Mouse (Mus musculus): Measurements from ENCODE around the gene Sertad1.

Gene Sertad1

DNA sequence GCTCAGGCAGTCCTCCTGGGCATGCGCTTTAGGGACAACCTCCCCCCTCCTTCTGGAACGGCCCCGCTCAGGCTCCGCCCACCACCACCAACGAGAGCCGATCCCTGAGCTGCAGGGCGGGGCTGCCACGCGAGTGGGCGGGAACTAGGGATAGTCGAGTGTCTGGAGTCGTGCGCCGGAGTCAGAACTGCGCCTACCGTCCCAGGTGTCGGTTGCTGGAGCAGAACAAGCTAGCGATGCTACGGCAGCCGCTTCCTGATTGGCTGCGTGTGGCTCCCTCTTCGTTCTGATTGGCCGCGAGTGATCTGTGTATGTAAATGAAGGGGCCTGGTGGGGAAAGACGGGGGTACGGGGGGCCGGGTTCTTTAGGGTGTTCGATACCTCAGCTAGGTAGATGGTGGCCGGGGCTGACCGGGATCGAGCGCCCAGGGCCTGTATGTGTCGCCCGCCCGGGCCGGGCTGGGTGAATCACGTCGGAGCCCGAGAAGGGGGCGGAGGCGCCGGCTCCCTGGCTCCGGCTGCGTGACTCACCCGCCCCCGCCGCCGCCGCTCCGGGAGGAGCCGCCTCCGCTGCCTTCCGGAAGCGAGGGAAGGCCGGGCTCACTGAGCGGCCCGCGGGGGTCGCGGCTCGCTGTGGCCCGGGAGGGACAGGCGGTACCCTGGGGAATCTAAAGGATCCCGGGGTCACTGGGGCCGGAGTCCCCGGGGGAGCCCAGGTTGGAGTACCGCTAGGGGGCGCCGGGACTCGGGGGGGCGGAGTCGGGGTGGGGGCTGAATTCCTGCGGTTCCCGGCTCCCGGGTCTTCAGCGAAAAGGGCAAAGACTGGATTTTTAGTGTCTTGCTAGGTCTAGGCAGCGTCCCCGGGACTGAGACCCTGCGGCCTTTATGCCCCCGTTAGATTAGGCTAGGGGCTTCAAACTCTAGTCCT is at the start of gene Sertad1:
Sertad1 (plus strand) TSS at position 141 of the 928 bp plus-strand sequence.
- peak; percentile 100 for DNase-seq (ENCODE audit: low spot score)

DNA sequence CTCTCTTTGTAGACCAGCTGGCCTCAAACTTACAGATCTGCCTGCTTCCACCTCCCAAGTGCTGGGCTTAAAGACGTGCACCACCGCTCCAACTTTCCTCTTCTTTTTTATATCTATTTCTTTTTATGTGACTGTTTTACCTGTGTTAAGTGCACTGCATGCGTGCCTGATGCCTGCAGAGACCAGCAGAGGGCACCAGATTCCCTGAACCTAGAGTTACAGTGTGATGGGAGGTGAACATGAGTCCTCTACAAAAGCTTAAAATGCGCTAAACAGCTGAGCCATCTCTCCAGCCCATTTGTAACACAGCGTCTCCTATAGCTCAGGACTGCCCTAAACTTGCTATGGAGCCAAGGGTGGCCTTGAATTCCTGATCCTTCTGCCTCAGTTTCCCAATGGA is 49.2 kb upstream of the Sertad1 start:
- no peak for DNase-seq (ENCODE audit: low spot score)

DNA sequence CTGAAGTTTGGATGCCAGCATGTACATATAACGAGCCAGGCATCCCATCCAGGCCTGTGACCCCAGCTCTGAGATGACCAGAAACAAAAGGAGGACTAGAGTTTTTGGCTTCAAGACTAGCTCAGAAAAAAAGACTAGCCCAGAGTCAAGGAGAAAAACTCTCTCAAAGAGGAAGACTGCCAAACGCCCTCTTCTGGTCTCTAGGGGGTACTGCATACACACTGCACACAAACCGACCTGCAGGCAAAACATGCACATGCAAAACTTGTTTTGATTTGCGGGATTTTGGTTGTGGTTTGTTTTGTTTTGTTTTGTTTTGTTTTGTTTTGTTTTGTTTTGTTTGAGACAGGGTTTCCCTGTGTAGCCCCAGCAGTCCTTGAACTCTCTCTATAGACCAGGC is 46.7 kb upstream of the Sertad1 start:
- no peak for DNase-seq (ENCODE audit: low spot score)

DNA sequence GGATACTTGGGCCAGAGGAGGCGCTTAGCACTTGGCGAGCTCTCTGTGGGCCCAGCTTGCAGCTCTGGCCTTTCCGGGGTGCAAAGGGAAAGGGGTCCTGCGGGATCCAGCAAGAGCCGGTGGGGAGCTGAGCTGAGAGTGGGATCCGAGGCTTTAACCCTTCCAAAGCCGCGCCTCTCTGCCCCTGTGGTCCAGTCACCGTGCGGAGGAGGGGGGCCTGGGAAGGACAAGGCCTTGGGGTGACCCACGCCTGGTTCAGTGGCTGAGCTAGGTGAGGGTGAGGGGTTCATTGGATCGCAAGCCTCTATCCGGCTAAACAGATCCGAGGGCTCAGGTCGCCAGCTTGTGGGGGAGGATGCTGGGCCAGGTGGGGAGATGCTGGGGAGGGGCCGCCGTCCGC is 40.7 kb upstream of the Sertad1 start:
- DNase-seq (ENCODE audit: low spot score) = peak; percentile 50

- DNase-seq (ENCODE audit: low spot score) = peak; percentile 53
Observed at GRCm38 (mm10) chr7:27446521-27447418, 39.9 kb upstream of the Sertad1 start.

DNA sequence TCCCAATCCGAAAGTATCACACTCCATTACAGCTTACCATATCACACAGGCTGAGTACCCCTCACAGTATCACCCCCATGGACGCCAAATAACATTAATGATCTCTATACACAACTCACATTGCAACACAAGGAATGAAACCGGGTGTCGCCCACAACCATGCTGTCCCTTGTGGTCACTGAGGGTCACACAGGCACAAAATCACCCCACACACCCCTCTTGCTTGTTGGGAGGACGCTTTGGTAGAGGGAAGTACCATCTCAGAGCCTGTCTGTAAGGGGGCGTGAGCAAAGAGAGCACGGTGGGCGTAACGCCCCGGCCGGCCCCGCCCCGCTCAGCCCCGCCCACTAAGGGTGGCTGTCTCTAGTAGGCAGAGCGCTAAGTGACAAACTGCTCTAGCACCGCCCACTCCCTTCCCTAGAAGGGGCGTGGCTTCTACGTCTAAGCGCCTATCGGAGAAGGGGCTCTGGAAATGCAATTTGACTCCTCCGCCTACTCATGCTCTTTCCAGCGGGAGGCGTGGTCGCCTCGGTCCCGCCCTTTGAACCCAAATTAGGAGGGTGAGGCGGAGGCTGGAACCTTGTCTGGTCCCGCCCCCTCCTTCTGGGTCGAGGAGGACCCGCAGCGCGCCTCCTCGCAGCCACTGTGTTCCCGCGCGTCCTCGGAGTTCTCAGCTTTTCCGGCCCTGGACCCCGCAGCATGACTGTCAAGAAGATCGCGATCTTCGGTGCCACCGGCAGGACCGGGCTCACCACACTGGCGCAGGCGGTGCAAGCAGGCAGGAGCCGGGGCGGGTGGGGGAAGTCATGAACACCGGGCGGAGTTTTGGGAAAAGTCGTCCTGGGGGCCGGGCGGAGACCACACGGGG is 39.1 kb upstream of the Sertad1 start, which contains the start of the genes Sptbn4 and Blvrb:
Sptbn4 (minus strand) TSS at position 268 of the 868 bp plus-strand sequence.
Blvrb (plus strand) TSS at position 560 of the 868 bp plus-strand sequence.
- peak; percentile 98 for DNase-seq (ENCODE audit: low spot score)

GRCm38 (mm10) chr7:27448421-27449206 is 38.1 kb upstream of the Sertad1 start:
- DNase-seq (ENCODE audit: low spot score) = peak; percentile 76

GRCm38 (mm10) chr7:27449256-27449862 is 37.4 kb upstream of the Sertad1 start:
- peak; percentile 91 for DNase-seq (ENCODE audit: low spot score)

DNA sequence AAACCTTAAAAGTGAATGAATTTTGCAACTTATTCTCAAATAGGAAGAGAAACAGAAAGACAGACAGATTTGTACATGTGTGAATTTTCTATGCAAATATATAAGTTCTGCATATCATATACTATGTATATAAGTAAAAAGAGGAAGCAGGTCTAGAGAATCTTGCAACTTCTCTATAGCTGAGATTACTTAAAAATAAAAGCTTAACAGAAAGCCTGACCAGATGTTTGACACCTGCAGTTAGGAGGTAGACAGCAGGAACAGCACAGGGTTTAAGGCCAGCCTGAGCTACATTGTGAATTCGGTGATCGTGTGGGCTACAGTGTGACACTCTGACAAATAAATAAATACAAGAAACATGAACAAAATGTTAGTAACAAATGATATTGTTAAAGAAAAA is 35.4 kb upstream of the Sertad1 start:
- DNase-seq (ENCODE audit: low spot score) = no peak

DNA sequence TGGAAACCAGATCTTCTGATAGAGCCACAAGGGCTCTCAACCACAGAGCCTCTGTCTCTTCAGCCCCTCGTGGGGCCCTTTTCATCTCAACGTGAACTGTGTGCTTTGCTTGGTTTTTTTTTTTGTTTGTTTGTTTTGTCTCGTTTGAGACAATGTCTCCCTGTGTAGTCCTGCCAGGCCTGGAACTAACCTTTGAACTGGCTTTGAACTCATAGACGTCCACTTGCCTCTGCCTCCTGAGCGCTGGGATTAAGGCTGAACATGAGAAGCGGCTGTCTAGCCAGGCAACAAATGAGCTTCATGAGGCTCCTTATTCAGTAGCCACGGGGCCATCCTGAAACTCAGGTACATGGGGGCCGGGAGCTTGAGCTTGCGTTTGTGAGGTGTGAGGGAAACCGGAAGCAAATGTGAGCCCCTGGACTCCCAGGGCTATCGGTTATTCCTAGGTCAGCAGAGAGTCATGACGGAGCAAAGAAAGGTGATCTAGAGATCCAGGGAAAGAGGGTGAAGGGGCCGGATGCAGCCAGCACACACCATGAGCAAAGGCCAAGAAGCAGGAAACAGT is 34.4 kb upstream of the Sertad1 start:
- no peak for DNase-seq (ENCODE audit: low spot score)

- DNase-seq (ENCODE audit: low spot score) = no peak
Observed at GRCm38 (mm10) chr7:27454461-27455121, 32.1 kb upstream of the Sertad1 start.

DNA sequence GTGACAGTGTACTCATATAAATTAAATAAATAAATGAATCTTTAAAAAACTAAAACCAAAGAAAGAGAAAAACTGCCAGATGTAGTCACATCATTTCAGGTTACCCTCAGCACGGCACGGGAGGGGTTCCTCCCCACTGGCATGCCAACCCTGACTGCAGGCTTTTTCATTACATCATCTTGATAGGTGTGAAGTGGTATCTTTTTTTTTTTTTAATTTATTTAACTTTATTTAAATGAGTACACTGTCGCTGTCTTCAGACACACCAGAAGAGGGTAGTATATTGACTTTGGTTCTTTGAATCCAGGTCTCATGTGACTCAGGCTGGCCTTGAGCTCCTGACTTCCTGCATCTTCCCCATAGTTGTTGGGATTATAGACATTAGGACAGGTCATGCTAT is 31.4 kb upstream of the Sertad1 start:
- no peak for DNase-seq (ENCODE audit: low spot score)

DNA sequence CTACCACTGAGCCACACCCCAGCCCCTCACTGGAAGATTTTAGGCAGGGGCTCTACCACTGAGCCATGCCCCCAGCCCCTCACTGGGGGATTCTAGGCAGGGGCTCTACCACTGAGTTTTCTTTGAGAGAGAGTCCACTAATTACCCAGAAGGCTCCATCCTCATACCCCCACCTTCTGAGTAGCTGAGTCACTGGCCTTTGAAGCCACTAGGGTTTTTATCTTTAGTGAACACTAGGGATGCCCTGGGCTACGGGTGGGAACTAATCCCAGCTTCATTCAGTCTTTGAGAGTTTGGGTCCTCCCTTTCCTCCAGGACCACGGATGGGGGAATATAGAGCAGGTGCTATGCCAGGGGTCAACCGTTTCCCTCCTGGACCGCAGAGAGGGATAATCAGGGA is 28.1 kb upstream of the Sertad1 start:
- no peak for DNase-seq (ENCODE audit: low spot score)

GRCm38 (mm10) chr7:27459640-27460039 is 27.1 kb upstream of the Sertad1 start:
- DNase-seq (ENCODE audit: low spot score) = no peak

DNA sequence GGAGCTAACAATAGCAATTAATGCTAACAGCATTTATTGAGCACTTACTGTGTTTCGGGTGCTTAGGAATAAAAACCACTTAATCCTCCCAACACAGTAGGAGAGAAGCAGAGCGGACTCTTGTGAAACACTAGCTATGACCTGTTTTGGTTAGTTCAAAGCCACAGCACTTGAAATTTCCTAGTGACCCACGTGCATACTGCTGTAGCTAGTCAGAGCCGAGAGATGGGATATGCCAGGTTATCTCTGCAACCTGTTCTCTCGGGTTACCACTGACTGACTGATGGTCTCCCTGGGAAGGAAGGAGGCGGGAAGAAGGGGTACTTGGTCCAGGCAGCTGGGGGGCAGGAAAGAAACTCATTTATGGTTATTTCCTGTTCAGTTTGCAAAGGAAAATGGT is 26.2 kb upstream of the Sertad1 start:
- no peak for DNase-seq (ENCODE audit: low spot score)

DNA sequence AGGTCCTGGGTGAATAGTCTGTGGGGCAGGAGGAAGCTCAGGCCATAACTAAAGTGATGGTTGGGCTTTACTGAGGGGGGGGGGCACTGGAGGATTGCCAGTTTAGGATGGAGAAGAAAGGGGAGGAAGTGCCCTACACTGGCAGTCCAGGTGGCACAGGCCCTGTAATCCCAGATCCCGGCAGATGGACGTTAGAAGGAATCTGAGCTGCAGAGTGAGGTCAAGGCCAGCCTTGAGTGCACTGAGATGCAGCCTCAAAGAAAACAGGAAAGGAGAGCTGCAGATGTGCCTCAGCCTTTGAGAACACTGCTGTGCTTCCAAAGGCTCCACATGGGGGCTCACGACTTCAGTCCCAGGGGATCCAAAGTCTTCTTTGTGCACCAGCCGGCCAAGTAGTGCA is 19.1 kb upstream of the Sertad1 start:
- DNase-seq (ENCODE audit: low spot score) = peak; percentile 65

DNA sequence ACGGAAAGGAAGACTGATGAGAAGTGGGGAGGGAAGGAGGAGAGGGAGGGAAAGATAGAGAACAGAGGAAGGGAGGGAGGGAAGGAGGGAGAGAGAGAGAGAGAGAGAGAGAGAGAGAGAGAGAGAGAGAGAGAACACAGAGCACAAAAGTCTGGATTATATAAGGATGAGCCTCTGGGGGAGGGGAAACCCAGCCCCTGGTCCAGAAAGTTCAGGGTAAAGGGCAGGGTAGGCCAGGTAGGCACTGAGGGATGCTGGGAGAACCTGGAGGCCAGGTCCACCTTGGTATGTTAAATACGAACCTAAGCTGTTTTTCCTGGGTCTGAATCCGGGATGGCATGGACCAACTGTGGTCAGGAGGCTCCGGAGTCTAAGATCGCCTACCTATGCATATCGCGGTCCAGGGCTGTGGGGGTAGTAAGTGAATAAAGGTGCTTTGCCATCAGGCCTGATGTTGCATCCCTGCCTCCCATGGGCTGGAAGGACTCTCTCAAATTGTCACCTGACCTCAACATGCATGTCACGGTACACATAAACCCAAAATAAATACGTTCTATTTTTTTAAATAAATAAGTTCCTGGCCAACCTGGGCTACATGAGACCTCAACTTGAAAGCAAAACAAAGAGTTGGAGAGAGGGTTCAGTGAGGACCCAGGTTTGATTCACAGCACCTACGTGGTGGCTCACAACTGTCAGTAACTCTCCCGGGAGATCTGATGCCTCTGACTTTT is 15.2 kb upstream of the Sertad1 start:
- no peak for DNase-seq (ENCODE audit: low spot score)

DNA sequence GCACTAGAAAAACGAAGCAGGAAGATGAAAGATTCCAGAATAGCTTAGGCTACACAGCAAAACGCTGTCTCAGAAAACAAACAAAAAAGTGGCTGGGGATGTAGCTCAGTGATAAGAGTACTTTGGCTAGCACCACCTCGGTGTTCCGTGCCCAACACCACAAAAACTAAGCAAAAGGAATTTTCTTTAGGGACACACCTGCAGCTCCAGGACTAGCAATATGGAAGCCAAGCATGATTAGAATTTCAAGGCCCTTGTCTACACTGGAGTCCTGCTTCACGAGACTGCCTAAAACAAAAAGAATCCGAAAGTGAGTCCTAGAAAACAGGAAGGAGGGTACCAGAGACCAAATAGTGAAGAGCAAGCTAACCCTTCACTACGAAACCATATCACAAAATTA is 14.1 kb upstream of the Sertad1 start:
- no peak for DNase-seq (ENCODE audit: low spot score)
